Mouse (Mus musculus) frontal cortex, adult (tissue): Measurements from ENCODE around the gene Rreb1.

Experiments
- ATAC-seq: cut with Nextera tagmentation; 2 replicates; pipeline ENCODE4 v1.9.2; 2017; ENCODE audit warnings: mild to moderate bottlenecking, moderate library complexity, mixed read lengths; ENCODE audit not compliant: low TSS enrichment

Rreb1 gene

DNA sequence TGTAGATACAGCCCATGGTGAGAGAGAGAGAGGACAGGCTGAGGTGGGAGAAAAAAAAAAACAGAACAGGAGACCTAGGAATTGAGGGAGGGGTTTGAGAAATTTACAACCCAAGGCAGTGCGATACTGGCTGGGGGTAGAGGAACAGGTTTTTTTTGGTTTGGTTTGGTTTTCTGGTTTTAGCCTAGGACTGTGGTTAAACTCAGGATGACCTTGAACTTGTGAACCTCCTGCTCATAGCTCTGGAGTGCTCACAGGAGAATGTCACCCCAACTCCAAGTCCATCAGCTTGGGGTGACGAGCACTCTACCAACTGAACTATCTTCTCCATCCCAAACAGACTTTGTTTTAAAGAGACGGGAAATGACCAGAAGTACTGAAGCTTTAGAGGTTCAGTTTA, 165.3 kb downstream of the Rreb1 start:
- ATAC-seq: no peak

DNA sequence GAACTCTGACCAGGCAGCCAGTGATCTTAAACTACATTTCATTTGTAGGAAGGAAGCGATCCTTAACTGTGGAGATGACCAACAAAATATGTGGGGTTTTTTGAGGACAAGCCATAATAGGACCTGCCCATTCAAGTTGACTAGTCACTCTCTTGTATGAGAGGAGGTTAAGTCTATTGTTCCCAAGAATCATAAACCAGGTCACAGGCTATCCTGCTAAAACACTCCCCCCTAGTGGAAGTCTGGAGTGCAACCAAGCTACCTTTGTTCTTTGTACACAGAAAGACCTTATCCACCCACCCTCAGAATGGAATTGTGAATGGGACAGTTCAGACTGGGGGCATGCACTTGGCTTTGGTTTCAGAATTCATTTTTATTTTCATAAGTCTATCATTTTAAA, 166.1 kb downstream of the Rreb1 start:
- ATAC-seq: 0 out of 2 replicates have a peak, but pooled peaks have one; percentile 56

- ATAC-seq: no peak
These were observed 167.2 kb downstream of the Rreb1 start for GRCm38 (mm10) chr13:37945392-37945791.

- ATAC-seq: peak; percentile 83
These were observed 168.5 kb downstream of the Rreb1 start for GRCm38 (mm10) chr13:37946734-37947133.

- no peak for ATAC-seq
These were observed 174.8 kb downstream of the Rreb1 start for GRCm38 (mm10) chr13:37952981-37953380.

DNA sequence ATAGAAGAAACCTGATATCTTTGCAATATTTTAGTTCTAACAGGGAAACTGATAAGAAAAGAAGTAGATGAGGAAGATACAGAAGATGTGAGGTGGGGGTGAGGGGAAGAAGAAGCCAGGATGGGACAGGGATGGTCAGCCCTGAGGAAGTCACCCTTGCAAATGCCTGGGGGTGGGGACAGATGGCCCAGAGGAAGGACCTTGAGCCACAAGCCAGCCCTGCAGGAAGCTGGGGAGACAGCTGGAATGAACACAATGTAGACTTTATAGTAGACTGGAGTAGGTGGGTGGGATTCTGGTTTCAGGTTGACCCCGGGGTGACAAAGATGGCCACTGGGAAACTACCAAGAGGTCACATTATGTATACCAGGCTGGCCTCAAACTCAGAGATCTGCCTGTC, 176.1 kb downstream of the Rreb1 start:
- ATAC-seq: no peak

DNA sequence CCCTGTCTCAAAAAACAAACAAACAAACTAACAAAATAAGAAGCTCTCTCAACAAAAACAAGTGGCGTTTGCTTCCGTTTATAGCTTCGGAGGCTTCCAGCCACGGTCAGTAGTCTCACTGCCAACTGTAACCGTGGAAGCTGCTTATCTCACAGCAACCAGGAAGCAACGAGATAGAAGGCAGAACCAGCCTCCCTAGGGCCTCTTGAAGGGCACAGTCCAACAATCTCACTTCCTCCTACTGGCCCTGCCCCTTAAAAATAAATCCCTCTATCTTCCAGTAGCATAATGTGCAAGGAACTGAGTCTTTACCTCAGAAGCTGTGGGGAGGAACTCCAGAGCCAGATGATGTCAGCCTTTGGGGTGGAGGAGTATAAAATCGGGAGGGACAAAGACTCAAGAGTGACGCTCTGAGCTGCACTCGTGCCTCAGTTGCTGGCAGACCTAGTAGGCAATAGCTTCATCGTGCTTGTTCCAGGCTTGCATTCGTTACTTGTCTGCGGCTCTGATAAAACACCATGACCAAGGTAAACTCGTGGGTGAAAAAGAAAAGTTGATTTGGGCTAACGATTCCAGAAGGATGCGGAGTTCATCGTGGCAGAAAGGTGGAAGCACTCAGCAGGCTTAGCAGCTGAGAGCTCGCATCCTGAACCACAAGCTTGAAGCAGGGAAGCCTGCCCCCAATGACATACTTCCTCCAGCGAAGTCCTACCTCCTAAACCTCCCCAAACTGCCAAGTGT, 180.5 kb downstream of the Rreb1 start:
- ATAC-seq: no peak

DNA sequence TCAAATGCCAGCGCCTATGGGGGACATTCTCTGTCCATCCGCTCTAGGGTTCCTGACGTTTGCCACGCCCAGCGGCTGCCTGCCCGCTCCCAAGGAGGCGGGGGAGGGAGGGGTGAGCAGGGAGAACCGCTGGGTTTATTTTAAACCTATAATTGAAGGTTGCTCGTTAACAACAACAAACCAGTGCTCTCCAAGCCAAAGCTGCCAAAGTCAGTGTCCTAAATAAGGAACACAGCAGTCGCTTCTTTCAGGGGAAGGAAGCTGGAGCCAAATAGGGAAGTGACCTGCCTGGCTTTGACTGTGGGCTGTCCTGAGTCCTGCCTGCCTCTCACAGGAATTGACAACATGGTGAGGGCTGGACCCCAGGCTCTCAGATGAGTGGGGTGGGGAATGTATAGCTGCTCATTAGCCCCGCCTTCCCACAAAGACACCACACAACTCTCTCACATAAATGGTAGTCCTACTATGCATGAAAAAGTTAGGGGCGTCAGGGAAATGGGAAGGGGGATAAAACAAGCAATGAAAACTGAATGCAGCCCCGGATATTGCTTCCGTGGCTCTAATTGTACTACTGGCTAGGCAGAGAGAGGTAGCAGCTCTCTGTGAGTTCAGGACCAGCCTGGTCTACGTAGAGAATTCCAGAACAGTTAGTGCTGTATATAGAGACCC, 181.2 kb downstream of the Rreb1 start:
- no peak for ATAC-seq

GRCm38 (mm10) chr13:37959936-37960335, 181.7 kb downstream of the Rreb1 start:
- ATAC-seq: no peak

DNA sequence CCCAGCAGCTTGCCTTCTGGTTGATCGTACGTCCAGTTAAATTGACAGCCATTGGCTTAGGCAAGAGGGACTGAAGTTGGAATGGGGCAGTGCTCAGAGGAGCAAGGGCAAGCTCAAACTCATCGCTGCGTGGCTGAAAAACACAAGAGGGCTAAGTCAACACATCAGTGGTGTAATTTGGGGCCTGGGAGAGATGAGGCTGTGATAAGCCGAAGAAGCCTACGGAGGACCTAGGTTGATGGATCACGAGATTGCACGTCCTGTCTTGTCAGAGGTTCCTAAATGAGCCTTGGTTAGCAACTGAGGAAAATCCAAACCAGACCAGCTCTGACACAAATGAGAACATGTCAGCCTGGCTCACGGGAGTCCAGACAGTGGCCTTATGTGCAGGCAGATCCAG, 184.3 kb downstream of the Rreb1 start:
- ATAC-seq: no peak

- ATAC-seq: peak; percentile 62
These were observed 185.3 kb downstream of the Rreb1 start for GRCm38 (mm10) chr13:37963354-37964007.

DNA sequence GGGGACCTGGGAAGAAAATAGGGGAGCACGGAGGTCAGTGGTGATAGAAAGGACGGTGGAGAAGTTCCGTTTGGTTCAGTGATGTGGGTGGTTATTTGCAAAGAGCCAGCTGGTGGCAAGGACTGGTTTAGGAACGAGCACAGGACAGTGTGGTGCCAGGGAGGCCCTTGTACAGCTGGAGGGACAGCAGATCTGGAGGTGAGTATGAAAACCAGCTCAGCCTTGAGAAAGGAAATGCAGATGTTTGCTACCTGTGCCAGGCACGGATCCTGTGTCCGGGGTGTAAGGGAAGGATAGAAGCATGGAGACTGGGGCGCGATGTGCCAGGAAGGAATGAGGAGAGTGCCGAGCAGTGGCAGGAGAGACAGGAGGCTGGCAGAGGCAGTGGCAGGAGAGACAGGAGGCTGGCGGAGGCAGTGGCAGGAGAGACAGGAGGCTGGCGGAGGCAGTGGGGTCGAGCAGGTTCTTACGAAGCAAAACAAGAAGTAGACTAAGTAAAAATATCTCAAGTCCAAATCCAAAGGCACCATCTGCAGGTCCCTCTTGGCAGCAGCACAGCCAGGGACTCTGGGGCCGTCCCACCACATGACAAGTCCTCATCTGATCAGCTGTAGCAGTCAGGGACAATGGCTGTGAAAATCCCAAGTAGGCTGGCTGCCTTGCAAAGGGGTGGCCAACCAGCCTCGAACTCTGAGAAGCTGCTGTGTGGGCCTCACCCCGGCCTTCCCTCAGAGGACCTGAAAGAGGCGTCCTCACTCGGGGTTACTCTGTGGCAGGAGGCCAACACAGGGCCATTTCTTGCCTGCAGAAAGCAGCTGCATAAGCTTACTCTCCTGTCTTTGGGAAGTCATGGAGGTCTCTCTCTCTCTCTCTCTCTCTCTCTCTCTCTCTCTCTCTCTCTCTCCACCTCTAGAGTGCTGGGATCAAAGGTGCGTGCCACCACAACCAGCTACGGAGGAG, 186.2 kb downstream of the Rreb1 start:
- peak; percentile 77 for ATAC-seq

- no peak for ATAC-seq
These were observed 187.1 kb downstream of the Rreb1 start for GRCm38 (mm10) chr13:37965126-37965914.

GRCm38 (mm10) chr13:37966256-37967051, 188.3 kb downstream of the Rreb1 start:
- no peak for ATAC-seq

- no peak for ATAC-seq
These were observed 188.8 kb downstream of the Rreb1 start for GRCm38 (mm10) chr13:37967052-37967437.

DNA sequence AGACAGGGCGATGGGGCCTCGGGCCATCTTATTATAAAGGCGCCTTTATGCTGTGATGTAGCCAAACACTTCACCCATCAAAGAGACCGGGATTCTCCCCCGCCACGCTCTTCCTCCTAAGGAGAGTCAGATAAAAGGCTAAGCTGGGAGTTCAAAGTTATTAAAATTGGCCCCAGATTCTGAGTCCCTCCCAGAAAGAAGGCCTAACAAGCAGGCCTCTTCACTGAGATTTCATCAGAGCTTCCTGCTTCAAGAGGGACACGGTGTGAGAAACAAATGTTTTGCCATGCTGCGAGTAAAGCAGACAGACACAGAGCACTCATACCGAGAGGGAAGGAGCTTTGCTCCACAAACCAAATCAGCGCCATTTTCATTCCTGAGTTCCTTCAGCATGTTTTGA, 189.4 kb downstream of the Rreb1 start:
- no peak for ATAC-seq

GRCm38 (mm10) chr13:37969337-37969736, 191.1 kb downstream of the Rreb1 start:
- peak; percentile 67 for ATAC-seq

DNA sequence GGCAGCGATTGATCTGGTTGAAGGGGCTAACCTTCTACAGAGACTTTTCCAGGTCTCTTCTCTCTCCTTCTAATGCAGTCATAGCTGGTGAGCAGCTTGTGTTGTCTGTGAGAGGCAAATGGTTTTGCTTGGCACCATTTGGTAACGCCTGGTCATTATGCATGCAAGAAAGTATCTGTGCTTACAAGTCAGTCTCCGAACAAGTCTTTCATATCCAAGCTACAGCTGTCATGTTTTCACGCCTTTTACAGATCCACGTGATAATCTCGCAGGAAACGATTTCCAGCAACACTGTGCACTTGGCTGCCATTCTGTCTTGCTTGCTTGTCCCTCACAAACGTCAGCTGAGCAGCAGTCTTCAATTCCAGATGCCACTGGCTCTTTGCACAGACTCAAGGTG, 191.8 kb downstream of the Rreb1 start:
- no peak for ATAC-seq

DNA sequence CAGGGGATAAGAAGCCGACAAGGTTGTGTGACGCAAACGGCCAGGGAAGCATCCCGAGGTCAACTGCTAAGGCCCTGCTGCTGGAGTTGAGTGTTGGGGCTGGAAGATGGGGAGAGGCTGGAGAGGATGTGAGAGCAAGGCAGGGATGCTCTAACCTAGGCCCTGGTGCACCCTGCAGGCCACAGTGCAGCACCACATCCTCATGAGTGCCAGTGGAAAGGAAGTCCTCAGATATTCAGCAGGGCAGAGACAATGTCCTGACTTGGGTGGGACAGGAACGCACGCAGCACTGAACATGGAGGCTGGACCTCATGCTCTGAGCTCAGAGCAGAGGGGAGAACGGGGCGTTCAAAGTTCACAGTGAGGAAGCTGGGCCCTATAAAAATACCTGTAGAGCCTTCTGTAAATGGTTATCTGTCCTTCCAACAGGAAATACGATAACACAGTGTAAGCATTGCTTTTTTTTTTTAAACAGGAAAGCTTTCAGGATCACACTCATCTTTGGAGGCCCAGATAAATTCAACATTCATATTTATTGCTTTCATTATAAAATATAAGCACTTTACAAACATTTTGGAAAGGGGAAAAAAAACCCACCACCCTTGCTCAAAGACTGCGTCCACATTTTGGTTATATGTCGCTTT, 192.8 kb downstream of the Rreb1 start:
- 0 out of 2 replicates have a peak, but pooled peaks have one; percentile 21 for ATAC-seq

DNA sequence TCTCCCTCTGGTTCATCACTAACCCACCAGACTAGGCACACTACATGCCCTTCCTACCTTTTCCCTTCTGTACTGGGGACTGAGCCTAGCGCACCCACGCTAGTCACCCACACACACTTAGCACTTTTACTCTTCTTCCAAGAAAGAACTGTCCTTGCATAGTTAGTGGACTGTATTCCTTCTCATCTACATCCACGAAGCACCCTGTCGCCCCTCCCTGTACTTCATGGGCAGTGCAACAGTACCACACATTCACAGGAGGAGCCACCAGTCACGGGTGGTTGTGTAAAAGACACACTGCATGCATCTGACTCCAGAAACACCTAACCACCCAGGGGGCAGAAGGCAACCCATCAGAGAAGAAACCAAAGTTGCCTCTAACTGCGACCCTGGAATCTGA, 195.8 kb downstream of the Rreb1 start:
- peak; percentile 75 for ATAC-seq
